Mouse (Mus musculus) hindbrain, embryonic 16.5 days (tissue): ENCODE measurements around the gene Etv1. TPM values are rescaled to one million over a fixed set of nuclear protein-coding genes. Genes with fewer than 3 reads are reported as not detected.

ENCODE experiments used
- ATAC-seq: fragments of 200-750 bp; cut with Nextera tagmentation; 2 replicates; pipeline ENCODE4 v1.8.0; 2017; ENCODE audit warnings: moderate TSS enrichment, moderate library complexity
- H3K27ac ChIP-seq: fragments of 300-500 bp; sonication (generic); 2 replicates; pipeline ENCODE4 v1.5.1; 2014; ENCODE audit warnings: low read depth, mild to moderate bottlenecking, control low read depth, low read length, moderate library complexity
- H3K27me3 ChIP-seq: fragments of 300-500 bp; sonication (generic); replicated peaks from 2 replicates; pipeline ENCODE4 v1.6.1; 2014; ENCODE audit warnings: low read length; ENCODE audit not compliant: control insufficient read depth, insufficient read depth
- H3K36me3 ChIP-seq: fragments of 300-500 bp; sonication (generic); 2 replicates; pipeline ENCODE4 v1.6.1; 2014; ENCODE audit warnings: mild to moderate bottlenecking, low read length, moderate library complexity, mixed read lengths; ENCODE audit not compliant: control insufficient read depth, insufficient read depth
- H3K4me1 ChIP-seq: fragments of 300-500 bp; sonication (generic); 2 replicates; pipeline ENCODE4 v1.6.1; 2014; ENCODE audit warnings: low read depth, low read length; ENCODE audit not compliant: control insufficient read depth, insufficient read depth
- H3K4me2 ChIP-seq: fragments of 300-500 bp; sonication (generic); 2 replicates; pipeline ENCODE4 v1.6.1; 2014; ENCODE audit warnings: mild to moderate bottlenecking, low read length, control low read depth, moderate library complexity
- H3K4me3 ChIP-seq: fragments of 300-500 bp; sonication (generic); 2 replicates; pipeline ENCODE4 v1.5.1; 2014; ENCODE audit warnings: mild to moderate bottlenecking, low read length, control low read depth, moderate library complexity
- H3K9ac ChIP-seq: fragments of 300-500 bp; sonication (generic); 2 replicates; pipeline ENCODE4 v1.6.1; 2014; ENCODE audit warnings: low read depth, mild to moderate bottlenecking, control low read depth, low read length, moderate library complexity
- H3K9me3 ChIP-seq: fragments of 300-500 bp; sonication (generic); 2 replicates; pipeline ENCODE4 v1.6.1; 2014; ENCODE audit warnings: mild to moderate bottlenecking, low read length, moderate library complexity; ENCODE audit not compliant: control insufficient read depth
- whole genome bisulfite sequencing: fragments of 180-500 bp; shearing (Covaris S2); extraction: QIAGEN DNeasy Blood & Tissue Kit; methylation state at CpG from one replicate; pipeline ENCODE4 v1.1.7; 2014; 5-methylcytosine and 5-hydroxymethylcytosine counted together
- polyA plus RNA-seq: library from polyadenylated mRNA; unstranded; fragments of >200 nt; fragmentation: Nextera tagmentation; extraction: Ambion mirVana; gene quantifications from 2 replicates; pipeline ENCODE4 v1.2.1, GENCODE M21; 2015

The Etv1 gene
- polyA plus RNA-seq, 1 experiment from 2014 or later: 25.8 TPM

- no peaks in the 10 kb centered on the region for H3K36me3 ChIP-seq
- ATAC-seq: peak; percentile 34; the same call in 1 of the 2 replicates
- no peak overlapping the region for H3K4me3 ChIP-seq
- H3K4me1 ChIP-seq: no peaks in the 10 kb centered on the region
- H3K27ac ChIP-seq: no peak overlapping the region
- WGBS: 12% methylated on average over 1 of the region's 1 CpGs
- H3K4me2 ChIP-seq: no peak overlapping the region
- no peak overlapping the region for H3K9ac ChIP-seq
- no peaks in the 10 kb centered on the region for H3K9me3 ChIP-seq
- no peaks in the 10 kb centered on the region for H3K27me3 ChIP-seq
Observed at GRCm38 (mm10) chr12:38843801-38844295, 64.7 kb downstream of the Etv1 start.

DNA sequence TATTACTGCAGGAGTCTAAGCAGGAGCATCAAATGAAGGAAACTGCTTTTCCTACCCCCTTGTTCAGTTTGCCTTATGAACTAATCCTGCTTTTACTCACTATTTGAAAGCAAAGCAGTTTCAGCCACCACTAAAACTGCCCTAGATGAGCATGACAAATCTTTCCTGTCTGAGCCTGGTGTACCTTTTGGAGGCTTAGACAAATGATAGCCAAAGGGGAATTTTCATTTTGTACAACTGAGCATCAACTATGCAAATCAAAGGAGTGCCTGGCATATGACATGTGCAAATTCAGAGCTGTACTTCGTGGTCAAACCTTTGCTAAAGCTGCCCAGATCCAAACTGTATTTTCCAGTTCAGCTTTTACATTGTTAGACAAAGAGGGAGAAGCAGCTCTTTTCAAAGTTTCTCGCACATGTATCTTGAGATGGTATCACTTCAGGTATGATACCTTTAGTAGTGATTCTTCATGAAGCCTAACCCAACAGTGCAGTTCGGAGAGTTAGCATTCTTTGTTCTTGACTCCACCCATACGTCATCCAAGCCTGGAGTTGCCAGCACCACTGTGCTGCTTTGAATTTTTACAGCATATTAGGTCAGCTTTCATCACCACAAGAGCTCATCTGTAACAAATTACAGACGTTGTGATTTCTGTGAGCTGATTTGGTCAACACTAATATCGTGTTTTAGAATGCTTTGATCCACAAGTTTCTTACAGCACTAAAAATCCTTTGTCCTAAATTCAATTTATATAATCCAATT, 68.5 kb downstream of the Etv1 start:
- no peak overlapping the region for H3K27ac ChIP-seq
- no peaks in the 10 kb centered on the region for H3K4me1 ChIP-seq
- WGBS: 82% methylated on average over 6 of the region's 6 CpGs
- no peak overlapping the region for H3K4me3 ChIP-seq
- H3K36me3 ChIP-seq: no peaks in the 10 kb centered on the region
- no peaks in the 10 kb centered on the region for H3K9me3 ChIP-seq
- H3K4me2 ChIP-seq: no peak overlapping the region
- no peaks in the 10 kb centered on the region for H3K27me3 ChIP-seq
- ATAC-seq: no peak
- H3K9ac ChIP-seq: no peak overlapping the region

DNA sequence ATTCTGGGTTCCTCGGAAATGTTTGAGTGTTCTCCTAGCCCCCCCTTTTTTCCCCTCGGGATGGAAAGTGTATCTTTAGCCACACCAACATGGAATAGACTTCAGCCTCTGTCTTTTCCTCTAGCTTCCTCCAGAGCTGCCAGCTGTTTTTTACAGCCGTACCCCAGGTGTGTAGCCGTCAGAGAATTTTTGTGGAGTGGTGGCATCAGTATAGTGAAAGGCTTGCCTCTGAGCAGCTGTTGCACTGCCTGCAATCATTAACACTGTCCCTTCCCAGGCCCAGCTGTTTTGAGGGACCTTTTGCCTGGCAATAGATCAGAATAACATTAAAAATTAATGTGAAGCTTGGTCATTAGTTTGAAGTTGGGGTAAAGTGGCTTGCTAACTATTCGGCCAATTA, 70.8 kb downstream of the Etv1 start:
- H3K27me3 ChIP-seq: no peaks in the 10 kb centered on the region
- H3K4me1 ChIP-seq: no peaks in the 10 kb centered on the region
- 79% methylated on average over 5 of the region's 5 CpGs for WGBS
- H3K36me3 ChIP-seq: no peaks in the 10 kb centered on the region
- no peaks in the 10 kb centered on the region for H3K9me3 ChIP-seq
- H3K9ac ChIP-seq: no peak overlapping the region
- H3K4me3 ChIP-seq: no peak overlapping the region
- ATAC-seq: no peak
- H3K4me2 ChIP-seq: no peak overlapping the region
- H3K27ac ChIP-seq: no peak overlapping the region

GRCm38 (mm10) chr12:38854274-38854673, 75.1 kb downstream of the Etv1 start:
- 44% methylated on average over 5 of the region's 5 CpGs for WGBS
- H3K4me3 ChIP-seq: no peak overlapping the region
- no peak overlapping the region for H3K9ac ChIP-seq
- H3K9me3 ChIP-seq: no peaks in the 10 kb centered on the region
- no peak overlapping the region for H3K27ac ChIP-seq
- no peaks in the 10 kb centered on the region for H3K36me3 ChIP-seq
- H3K4me1 ChIP-seq: no peaks in the 10 kb centered on the region
- H3K4me2 ChIP-seq: no peak overlapping the region
- H3K27me3 ChIP-seq: no peaks in the 10 kb centered on the region
- ATAC-seq: no peak

GRCm38 (mm10) chr12:38854751-38855150, 75.6 kb downstream of the Etv1 start:
- no peak overlapping the region for H3K9ac ChIP-seq
- H3K4me2 ChIP-seq: no peak overlapping the region
- 79% methylated on average over 6 of the region's 6 CpGs for WGBS
- no peak overlapping the region for H3K4me3 ChIP-seq
- no peaks in the 10 kb centered on the region for H3K27me3 ChIP-seq
- H3K36me3 ChIP-seq: no peaks in the 10 kb centered on the region
- no peak overlapping the region for H3K27ac ChIP-seq
- no peaks in the 10 kb centered on the region for H3K9me3 ChIP-seq
- ATAC-seq: no peak
- no peaks in the 10 kb centered on the region for H3K4me1 ChIP-seq

DNA sequence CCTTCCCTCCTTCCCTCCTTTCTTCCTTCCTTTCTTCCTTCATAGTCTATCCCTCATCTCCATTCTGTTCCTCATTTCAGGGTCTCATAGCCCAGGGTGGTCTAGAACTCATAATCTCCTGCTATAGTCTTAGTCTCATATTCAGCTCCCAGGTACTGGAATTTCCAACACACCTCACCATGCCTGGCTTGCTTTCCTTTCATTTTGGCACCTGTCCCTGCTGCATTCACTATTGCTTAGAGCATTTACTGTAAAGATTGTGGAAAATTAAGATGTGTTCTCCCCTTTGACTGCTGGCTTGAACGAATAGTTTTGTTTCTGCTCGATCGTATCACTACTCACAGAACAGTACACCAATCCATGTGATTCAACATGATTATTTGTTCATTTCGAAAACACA, 80.5 kb downstream of the Etv1 start:
- Histone ChIP-seq H3K27ac (no peak overlapping the region), H3K4me2 (no peak overlapping the region), H3K36me3 (no peaks in the 10 kb centered on the region), H3K9ac (no peak overlapping the region), H3K4me1 (no peaks in the 10 kb centered on the region), H3K4me3 (no peak overlapping the region), H3K9me3 (no peaks in the 10 kb centered on the region), H3K27me3 (no peaks in the 10 kb centered on the region)
- ATAC-seq: no peak
- 90% methylated on average over 4 of the region's 4 CpGs for WGBS

- Histone ChIP-seq H3K4me3 (no peak overlapping the region), H3K36me3 (no peaks in the 10 kb centered on the region), H3K27ac (no peak overlapping the region), H3K9ac (no peak overlapping the region), H3K9me3 (no peaks in the 10 kb centered on the region), H3K4me1 (no peaks in the 10 kb centered on the region), H3K4me2 (no peak overlapping the region), H3K27me3 (no peaks in the 10 kb centered on the region)
- 64% methylated on average over 7 of the region's 7 CpGs for WGBS
- ATAC-seq: no peak
Observed at GRCm38 (mm10) chr12:38860168-38861115, 81.3 kb downstream of the Etv1 start.

GRCm38 (mm10) chr12:38863395-38863794, 84.2 kb downstream of the Etv1 start:
- H3K9ac ChIP-seq: no peak overlapping the region
- H3K4me3 ChIP-seq: no peak overlapping the region
- H3K27me3 ChIP-seq: no peaks in the 10 kb centered on the region
- no peak overlapping the region for H3K4me2 ChIP-seq
- ATAC-seq: no peak
- H3K36me3 ChIP-seq: no peaks in the 10 kb centered on the region
- 87% methylated on average over 4 of the region's 4 CpGs for whole genome bisulfite sequencing
- no peak overlapping the region for H3K27ac ChIP-seq
- no peaks in the 10 kb centered on the region for H3K9me3 ChIP-seq
- H3K4me1 ChIP-seq: no peaks in the 10 kb centered on the region
